In the genomic region with DNA sequence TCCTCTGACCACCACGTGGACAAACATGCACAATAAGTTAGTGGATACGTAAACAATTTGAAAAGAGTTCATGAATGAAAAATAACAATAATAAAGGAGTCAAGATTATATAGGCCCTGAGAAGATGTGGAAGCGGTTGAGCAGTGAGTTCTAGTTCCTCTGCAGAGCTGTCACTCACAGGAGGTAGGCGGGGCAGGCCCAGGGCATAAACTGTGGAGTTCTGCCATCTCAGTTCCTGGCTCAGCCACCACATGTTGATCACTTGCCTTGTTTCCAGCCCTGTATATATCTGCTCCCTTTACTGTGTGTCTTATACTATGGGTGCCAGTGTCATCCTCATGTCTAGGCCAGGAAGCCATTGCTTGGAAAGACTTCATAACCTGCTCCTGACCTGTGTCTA, we compare ENCODE assay signal across 16 mouse cellular contexts. TPM values are rescaled to one million over a fixed set of nuclear protein-coding genes. Genes with fewer than 3 reads are reported as not detected.
"Had no signal": no experiment of that assay in that cellular context is flagged by ENCODE, and none has a peak within 500 bp of the region (broad histone marks: within the 10 kb centered on the region; RNA-seq: fewer than 3 reads in every experiment).

No protein-coding gene starts in this region.

- H3K9me3 ChIP-seq: limb, embryonic 15.5 days; midbrain, embryonic 12.5 days; stomach, embryonic 15.5 days had no signal

- H3K4me3 ChIP-seq: limb, embryonic 15.5 days; midbrain, embryonic 12.5 days; stomach, embryonic 15.5 days had no signal

- H3K36me3 ChIP-seq: midbrain, embryonic 12.5 days had no signal

- DNase-seq: kidney, adult 9 months; kidney, postnatal 36 days; left cerebral cortex, postnatal 4 days; lung, adult 18-20 months; lung, postnatal 4 days; right cerebral cortex, postnatal 14 days; thymus, adult 2 months; thymus, postnatal 25 days had no signal

- ATAC-seq: intestine, embryonic 16.5 days; midbrain, embryonic 16.5 days had no signal

- H3K9ac ChIP-seq: limb, embryonic 15.5 days; liver, embryonic 14.5 days; midbrain, embryonic 12.5 days; stomach, embryonic 15.5 days had no signal

- H3K4me1 ChIP-seq: limb, embryonic 15.5 days; midbrain, embryonic 12.5 days; stomach, embryonic 15.5 days had no signal

- H3K27ac ChIP-seq: kidney, postnatal 0 days; limb, embryonic 15.5 days; liver, embryonic 14.5 days; midbrain, embryonic 12.5 days; stomach, embryonic 15.5 days had no signal

- H3K27me3 ChIP-seq: limb, embryonic 15.5 days; midbrain, embryonic 12.5 days; stomach, embryonic 15.5 days had no signal

- H3K4me2 ChIP-seq: limb, embryonic 15.5 days; midbrain, embryonic 12.5 days; stomach, embryonic 15.5 days had no signal

RNA-seq across cellular contexts. Expression of gene Fbln7, which starts 59.3 kb away (rescaled TPM):
- total RNA-seq: megakaryocyte-erythroid progenitor cell, adult 5-6 weeks had no signal
